Mouse (Mus musculus): Measurements from ENCODE around the gene Cd70. TPM values are rescaled to one million over a fixed set of nuclear protein-coding genes. Genes with fewer than 3 reads are reported as not detected.
"Not testable (repeated sequence)": the region's sequence is repeated elsewhere in the genome, so short reads cannot be mapped to it uniquely, and the experiment has no call there.

Cd70 gene
- polyA plus RNA-seq, 3 experiments from 2014 or later: 1.6 to 5.2 (median 3.4) TPM

DNA sequence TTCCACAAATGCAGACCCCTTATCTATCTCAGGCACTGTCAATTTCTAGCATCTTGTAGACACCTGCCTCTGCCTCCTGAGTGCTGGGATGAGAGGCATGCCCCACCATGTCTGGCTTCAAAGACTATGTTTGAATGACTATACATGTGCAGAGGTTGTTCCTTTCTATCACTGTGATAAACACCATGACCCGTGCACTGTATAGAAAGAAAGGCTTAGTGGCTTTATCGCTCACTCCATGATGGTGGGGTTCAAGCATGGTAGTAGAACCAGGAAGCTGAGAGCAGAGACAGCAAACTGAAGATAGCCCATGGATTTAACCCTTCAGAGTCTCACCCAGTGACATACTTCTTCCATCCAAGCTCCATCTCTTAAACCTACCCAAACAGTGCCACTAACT is 14.9 kb downstream of the Cd70 start:
- no peak for ATAC-seq

GRCm38 (mm10) chr17:57134021-57134420 is 15.6 kb downstream of the Cd70 start:
- not testable (repeated sequence) for ATAC-seq

GRCm38 (mm10) chr17:57131793-57132192 is 17.8 kb downstream of the Cd70 start:
- peak; percentile 86 for ATAC-seq

GRCm38 (mm10) chr17:57125853-57126622 is 23.5 kb downstream of the Cd70 start:
- no peak for ATAC-seq

GRCm38 (mm10) chr17:57124792-57125191 is 24.8 kb downstream of the Cd70 start:
- ATAC-seq: no peak

GRCm38 (mm10) chr17:57123192-57124118 is 26.1 kb downstream of the Cd70 start:
- ATAC-seq: no peak

- ATAC-seq: no peak
Observed at GRCm38 (mm10) chr17:57121856-57122255, 27.7 kb downstream of the Cd70 start.

- ATAC-seq: no peak
Observed at GRCm38 (mm10) chr17:57118524-57119349, 30.8 kb downstream of the Cd70 start.

DNA sequence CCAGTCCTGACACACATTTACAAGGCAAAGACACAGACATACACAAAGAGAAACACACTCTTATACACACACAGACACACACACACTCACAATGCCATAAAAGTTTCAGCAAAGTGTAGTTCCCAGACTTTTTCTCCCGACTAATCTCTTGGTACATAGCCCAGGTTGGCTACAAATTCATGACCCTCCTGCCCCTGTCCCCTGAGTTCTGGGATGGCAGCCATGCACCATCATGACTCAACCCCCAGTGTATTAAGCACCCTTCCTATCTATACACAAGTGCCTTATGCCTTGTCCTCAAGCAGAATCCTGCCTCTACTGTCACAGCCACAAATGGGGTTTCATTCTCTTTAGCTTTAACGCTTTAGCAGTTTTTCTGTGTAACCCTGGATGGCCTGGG is 32.8 kb downstream of the Cd70 start:
- no peak for ATAC-seq

GRCm38 (mm10) chr17:57112768-57113474 is 36.7 kb downstream of the Cd70 start:
- ATAC-seq: no peak

GRCm38 (mm10) chr17:57110005-57110404 is 39.6 kb downstream of the Cd70 start:
- no peak for ATAC-seq

- peak; percentile 64 for ATAC-seq
Observed at GRCm38 (mm10) chr17:57108666-57109171, 40.9 kb downstream of the Cd70 start.

DNA sequence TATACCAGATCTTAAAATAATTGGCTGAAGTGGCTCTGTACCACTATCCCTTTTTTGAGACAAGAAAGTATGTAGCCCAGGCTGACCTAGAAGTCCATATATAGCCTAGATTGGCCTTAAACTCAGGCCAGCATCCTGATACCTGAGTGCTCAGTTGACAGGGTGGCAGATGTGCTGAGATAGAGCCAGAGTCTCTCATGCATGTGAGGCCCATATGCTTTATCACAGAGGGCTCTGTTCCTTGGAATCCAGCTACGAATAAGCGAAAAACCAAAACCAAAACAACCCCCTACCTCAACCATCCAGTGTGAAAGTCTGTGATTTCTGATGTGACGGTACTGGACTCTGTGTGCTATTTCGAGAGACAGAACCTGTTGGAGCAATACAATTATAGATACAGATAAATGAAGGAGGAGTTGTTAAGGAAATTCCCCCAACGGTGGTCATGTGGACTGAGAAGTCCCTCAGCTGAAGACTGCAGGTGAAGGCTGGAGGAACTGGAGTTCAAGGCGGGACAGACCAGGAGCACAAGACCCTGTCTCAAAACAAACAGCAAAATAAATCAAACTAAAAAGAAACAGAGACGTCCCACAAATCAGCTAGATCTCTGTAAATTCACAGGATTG is 41.4 kb downstream of the Cd70 start:
- no peak for ATAC-seq

GRCm38 (mm10) chr17:57107064-57107463 is 42.5 kb downstream of the Cd70 start:
- no peak for ATAC-seq

DNA sequence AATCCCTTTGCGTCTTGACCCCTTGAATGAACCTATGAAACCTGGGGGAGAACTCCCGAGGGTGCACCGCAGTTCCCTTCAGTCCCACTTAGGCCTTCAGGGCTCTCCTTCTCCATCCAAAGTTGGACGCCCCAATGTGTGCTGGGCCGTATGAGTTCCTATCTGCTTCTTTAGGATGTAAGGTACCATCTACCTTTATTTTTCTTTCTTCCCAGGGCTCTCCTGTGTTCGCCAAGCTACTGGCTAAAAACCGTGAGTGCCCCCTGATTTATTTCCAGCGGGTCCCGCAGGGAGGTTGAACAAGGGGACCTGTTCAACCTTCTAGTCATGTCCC is 43.6 kb downstream of the Cd70 start:
- peak; percentile 10 for ATAC-seq

DNA sequence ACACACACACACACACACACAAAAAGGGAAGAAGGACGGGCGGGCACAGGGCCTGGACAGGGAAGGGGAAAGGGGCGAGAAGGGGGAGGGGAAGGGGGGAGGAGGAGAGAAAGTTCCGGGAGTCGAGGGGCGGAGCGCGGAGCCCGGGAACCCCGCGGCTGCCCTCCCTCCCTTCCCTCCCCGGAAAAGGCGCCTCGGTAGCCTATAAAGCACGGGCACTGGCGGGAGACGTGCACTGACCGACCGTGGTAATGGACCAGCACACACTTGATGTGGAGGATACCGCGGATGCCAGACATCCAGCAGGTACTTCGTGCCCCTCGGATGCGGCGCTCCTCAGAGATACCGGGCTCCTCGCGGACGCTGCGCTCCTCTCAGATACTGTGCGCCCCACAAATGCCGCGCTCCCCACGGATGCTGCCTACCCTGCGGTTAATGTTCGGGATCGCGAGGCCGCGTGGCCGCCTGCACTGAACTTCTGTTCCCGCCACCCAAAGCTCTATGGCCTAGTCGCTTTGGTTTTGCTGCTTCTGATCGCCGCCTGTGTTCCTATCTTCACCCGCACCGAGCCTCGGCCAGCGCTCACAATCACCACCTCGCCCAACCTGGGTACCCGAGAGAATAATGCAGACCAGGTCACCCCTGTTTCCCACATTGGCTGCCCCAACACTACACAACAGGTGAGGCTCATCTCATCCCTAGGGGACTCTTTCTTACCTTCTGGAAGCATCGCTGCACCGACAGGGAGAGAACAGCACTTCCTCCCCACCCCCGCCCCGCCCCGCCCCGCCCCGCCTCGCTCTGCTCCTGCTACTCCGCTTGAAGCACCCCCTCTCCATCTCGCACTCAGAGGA is 44.2 kb downstream of the Cd70 start, which contains the start of gene Tnfsf9:
Gene Tnfsf9, plus strand, starts transcription at position 145 of the 854 bp plus-strand sequence.
- peak; percentile 56 for ATAC-seq

- ATAC-seq: no peak
Observed at GRCm38 (mm10) chr17:57104496-57104895, 45.1 kb downstream of the Cd70 start.

- ATAC-seq: no peak
Observed at GRCm38 (mm10) chr17:57102276-57102675, 47.3 kb downstream of the Cd70 start.

- ATAC-seq: no peak
Observed at GRCm38 (mm10) chr17:57099629-57100325, 49.8 kb downstream of the Cd70 start.

DNA sequence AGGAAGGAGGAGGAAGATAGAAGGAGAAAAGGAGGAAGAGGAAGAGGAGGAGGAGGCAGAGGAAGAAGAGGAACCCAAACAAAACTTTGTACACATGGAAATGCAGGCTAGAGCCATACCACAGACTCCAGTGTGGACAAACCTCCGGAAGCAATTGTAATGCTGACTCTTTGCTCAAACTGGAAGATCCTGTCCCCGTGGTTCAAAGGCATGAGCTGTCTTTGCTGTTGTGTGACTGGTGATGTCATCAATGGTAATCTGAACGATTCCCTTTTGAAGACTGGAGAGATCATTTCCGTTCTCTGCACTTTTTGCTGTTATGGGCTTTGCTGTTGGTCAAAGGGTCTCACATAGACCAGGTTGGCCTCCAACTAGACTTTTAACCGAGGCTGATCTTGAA is 51.3 kb downstream of the Cd70 start:
- ATAC-seq: peak; percentile 25
